Mouse (Mus musculus): ENCODE measurements around the gene Zfp942.
A peak's percentile ranks its signal among the peaks of the same experiment; 100 is the strongest.

The Zfp942 gene

DNA sequence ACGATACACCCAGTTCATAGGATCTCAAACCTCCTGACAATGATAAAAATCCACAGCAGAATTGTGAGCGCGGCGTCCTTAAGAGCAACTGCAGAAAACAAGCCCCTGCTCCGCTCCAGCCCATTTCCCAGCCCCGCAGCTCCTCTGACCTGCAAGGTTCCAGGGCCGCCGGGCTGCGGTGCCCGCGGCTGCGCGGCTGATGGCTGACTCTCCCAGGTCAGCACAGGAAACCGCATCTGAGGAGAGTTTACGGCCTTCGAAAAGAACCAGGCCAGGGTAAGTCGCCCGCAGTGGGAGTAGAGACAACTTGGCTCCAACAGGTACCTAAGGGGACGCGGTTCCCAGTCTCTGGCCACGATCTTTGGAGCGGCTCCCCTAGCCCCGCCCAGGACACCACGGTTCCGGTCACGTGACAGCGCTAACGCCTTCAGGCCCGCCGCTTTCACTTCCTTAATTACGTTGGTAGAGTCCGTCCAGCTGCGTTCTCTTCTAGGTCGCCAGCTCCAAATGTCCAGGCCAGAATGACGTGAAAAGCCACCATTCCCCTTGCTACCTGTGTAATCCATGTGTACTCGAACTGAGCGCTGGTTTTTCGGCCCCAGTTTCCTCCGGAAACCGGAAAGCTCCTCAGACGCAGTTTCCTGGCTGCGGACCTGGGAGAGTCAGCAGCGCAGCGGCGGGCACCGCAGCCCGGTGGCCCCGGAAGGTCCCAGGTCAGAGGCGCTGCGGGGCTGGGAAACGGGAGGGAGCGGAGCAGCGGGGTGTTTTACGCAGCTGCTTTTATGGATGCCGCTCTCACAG, at the start of gene Zfp942, which contains the start of gene Zfp943:
TSS of gene Zfp942 (minus strand) at position 358 of the 801 bp plus-strand sequence.
TSS of gene Zfp943 (plus strand) at position 446 of the 801 bp plus-strand sequence.
- peak; percentile 79 for DNase-seq (ENCODE audit: low read depth)

DNA sequence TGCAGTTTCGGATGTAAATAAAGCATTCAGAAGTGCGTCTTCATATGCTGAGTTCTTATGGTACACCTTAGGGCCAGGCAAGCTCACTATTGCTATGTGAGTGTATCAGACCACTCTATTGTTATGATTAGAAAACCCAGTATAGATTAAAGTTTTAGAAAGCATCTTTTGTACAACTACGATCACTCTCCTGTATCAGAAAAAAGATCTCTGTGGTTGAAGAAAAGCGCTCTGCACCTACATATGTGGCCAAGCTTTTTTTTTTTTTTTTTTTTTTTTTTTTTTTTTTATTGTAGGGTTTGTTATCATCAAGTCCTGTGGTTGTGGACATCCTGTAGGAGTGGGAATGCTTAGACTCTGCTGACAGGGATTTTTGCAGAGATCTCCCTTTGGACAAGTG, 1.0 kb upstream of the Zfp942 start:
- peak; percentile 5 for DNase-seq (ENCODE audit: low read depth)

DNA sequence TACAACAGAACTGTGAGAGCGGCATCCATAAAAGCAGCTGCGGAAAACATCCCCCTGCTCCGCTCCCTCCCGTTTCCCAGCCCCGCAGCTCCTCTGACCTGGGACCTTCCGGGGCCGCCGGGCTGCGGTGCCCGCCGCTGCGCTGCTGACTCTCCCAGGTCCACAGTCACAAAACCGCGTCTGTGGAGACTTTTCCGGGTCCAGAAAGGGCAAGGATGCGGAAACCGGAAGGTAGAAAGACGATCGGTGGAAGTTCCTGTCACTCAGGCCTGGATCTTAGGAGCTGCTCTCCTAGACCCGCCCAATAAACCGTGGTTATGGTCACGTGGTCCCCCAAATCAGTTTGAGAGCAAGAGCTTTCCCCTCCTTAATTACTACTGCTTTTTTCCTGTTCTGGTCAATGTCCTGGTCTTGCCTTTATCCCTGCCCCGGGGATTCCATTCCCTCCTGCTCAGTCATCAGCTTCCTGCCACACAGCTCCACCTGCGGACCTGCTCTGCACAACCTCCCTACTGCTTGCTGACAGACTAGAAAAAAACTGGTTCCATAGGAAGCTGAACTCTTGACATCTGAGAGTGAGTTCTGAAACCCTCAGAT, 52.7 kb downstream of the Zfp942 start, which contains the start of gene Zfp995:
TSS of gene Zfp995 (minus strand) at position 471 of the 597 bp plus-strand sequence.
- peak; percentile 80 for DNase-seq (ENCODE audit: low read depth)

DNA sequence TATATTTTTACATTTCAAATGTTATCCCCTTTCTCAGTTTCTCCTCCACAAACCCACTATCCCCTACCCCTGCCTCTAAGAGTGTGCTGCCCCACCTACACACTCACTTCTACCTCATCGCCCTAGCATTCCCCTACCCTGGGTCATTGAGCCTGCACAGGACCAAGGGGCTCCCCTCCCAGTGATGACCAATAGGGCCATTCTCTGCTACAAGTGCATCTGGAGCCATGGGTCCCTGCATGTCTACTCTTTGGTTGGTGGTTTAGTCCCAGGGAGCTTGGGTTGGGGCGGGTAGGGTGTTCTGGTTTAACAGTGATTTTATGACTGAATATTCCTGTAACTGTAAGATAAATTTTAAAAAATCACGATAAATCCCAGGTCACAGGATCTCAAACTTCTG, 53.2 kb downstream of the Zfp942 start:
- DNase-seq (ENCODE audit: low read depth) = peak; percentile 31

Data from NIH3T3 (cell line).